Mouse (Mus musculus) cerebellum, adult (tissue): ENCODE data around the gene Dgat2.

Experiments
- ATAC-seq: cut with Nextera tagmentation; 2 replicates; pipeline ENCODE4 v1.9.2; 2017; ENCODE audit warnings: mild to moderate bottlenecking, moderate library complexity, mixed read lengths; ENCODE audit not compliant: insufficient number of reproducible peaks, low FRiP score, low TSS enrichment

Dgat2 gene

GRCm38 (mm10) chr7:99106714-99107270 is 75.7 kb downstream of the Dgat2 start:
- no peak for ATAC-seq
